Mouse (Mus musculus) kidney, embryonic 16.5 days (tissue): ENCODE data around the gene Nop9. TPM values are rescaled to one million over a fixed set of nuclear protein-coding genes. Genes with fewer than 3 reads are reported as not detected.
A peak's percentile ranks its signal among the peaks of the same experiment; 100 is the strongest.
"Not testable (repeated sequence)": the region's sequence is repeated elsewhere in the genome, so short reads cannot be mapped to it uniquely, and the experiment has no call there.

Source experiments
- ATAC-seq: fragments of 200-750 bp; cut with Nextera tagmentation; 2 replicates; pipeline ENCODE4 v1.8.0; 2017; ENCODE audit warnings: moderate TSS enrichment; ENCODE audit not compliant: low FRiP score, low TSS enrichment
- H3K27ac ChIP-seq: fragments of 300-500 bp; sonication (generic); 2 replicates; pipeline ENCODE4 v1.5.1; 2014; ENCODE audit warnings: low read length
- H3K27me3 ChIP-seq: fragments of 300-500 bp; sonication (generic); 2 replicates; pipeline ENCODE4 v1.6.1; 2014; ENCODE audit warnings: low read length, control low read depth, mixed read lengths; ENCODE audit not compliant: insufficient read depth
- H3K36me3 ChIP-seq: fragments of 300-500 bp; sonication (generic); 2 replicates; pipeline ENCODE4 v1.6.1; 2014; ENCODE audit warnings: low read length, control low read depth, mixed read lengths; ENCODE audit not compliant: insufficient read depth
- H3K4me1 ChIP-seq: fragments of 300-500 bp; sonication (generic); 2 replicates; pipeline ENCODE4 v1.6.1; 2014; ENCODE audit warnings: low read length, control low read depth, mixed read lengths; ENCODE audit not compliant: insufficient read depth
- H3K4me2 ChIP-seq: fragments of 300-500 bp; sonication (generic); replicated peaks from 2 replicates; pipeline ENCODE4 v1.6.1; 2014; ENCODE audit warnings: low read depth, low read length
- H3K4me3 ChIP-seq: fragments of 300-500 bp; sonication (generic); 2 replicates; pipeline ENCODE4 v1.5.1; 2014; ENCODE audit warnings: mild to moderate bottlenecking, low read length
- H3K9ac ChIP-seq: fragments of 300-500 bp; sonication (generic); replicated peaks from 2 replicates; pipeline ENCODE4 v1.6.1; 2014; ENCODE audit warnings: low read length
- H3K9me3 ChIP-seq: fragments of 300-500 bp; sonication (generic); 2 replicates; pipeline ENCODE4 v1.6.1; 2016; ENCODE audit warnings: low read length, control low read depth
- WGBS: fragments of 180-500 bp; shearing (Covaris S2); extraction: QIAGEN DNeasy Blood & Tissue Kit; methylation state at CpG from one replicate; pipeline ENCODE4 v1.1.7; 2014; 5-methylcytosine and 5-hydroxymethylcytosine counted together
- polyA plus RNA-seq: library from polyadenylated mRNA; unstranded; fragments of >200 nt; fragmentation: Nextera tagmentation; extraction: Ambion mirVana; gene quantifications from 2 replicates; pipeline ENCODE4 v1.2.1, GENCODE M21; 2015

Gene Nop9
- polyA plus RNA-seq, 1 experiment from 2014 or later = 41.9 TPM

DNA sequence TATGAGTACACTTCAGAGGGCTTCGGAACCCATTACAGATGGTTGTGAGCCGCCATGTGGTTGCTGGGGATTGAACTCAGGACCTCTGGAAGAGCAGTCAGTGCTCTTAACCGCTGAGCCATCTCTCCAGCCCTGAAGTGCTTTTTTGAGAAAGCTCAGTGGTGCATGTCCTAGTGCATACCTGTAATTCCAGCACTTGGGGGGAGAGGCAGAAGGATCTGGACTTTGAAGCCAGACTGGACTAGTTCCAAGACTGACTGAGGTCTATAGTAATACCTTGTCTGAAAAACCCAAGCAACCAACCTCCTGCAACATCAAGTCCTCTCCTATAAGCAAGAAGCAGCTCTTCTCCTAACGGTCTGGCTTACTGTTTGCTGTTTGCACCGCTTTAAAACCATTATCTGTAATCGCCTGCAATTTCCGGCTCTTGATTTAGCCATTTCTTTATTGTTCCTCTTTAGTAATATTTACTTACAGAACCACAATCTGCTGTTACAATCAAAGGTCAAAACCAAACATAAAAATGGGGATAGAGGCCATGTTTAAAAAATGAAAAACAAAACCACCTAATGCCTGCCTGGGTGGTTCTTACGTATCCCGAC, 8.3 kb upstream of the Nop9 start:
- H3K4me2 ChIP-seq = no peak overlapping the region
- WGBS = 80% methylated on average over 9 of the region's 9 CpGs
- H3K9me3 ChIP-seq = no peaks in the 10 kb centered on the region
- H3K36me3 ChIP-seq = peaks cover 28% of the 10 kb centered on the region
- no peak overlapping the region for H3K4me3 ChIP-seq
- no peak overlapping the region for H3K9ac ChIP-seq
- H3K27ac ChIP-seq = no peak overlapping the region
- H3K4me1 ChIP-seq = 0 out of 2 replicates have a peak, but pooled peaks cover 7% of the 10 kb centered on the region
- no peaks in the 10 kb centered on the region for H3K27me3 ChIP-seq
- peak; percentile 77 for ATAC-seq

GRCm38 (mm10) chr14:55743711-55744110, 1.8 kb upstream of the Nop9 start:
- peak; percentile 76 for ATAC-seq
- no peaks in the 10 kb centered on the region for H3K9me3 ChIP-seq
- no peaks in the 10 kb centered on the region for H3K27me3 ChIP-seq
- 0 out of 2 replicates have a peak overlapping the region, but pooled peaks have one; percentile 14 for H3K4me3 ChIP-seq
- peak overlapping the region; percentile 39 for H3K4me2 ChIP-seq
- no peak overlapping the region for H3K27ac ChIP-seq
- H3K4me1 ChIP-seq = peaks cover 29% of the 10 kb centered on the region
- H3K36me3 ChIP-seq = peaks cover 16% of the 10 kb centered on the region
- WGBS = 13% methylated on average over 10 of the region's 10 CpGs
- peak overlapping the region; percentile 52 for H3K9ac ChIP-seq

DNA sequence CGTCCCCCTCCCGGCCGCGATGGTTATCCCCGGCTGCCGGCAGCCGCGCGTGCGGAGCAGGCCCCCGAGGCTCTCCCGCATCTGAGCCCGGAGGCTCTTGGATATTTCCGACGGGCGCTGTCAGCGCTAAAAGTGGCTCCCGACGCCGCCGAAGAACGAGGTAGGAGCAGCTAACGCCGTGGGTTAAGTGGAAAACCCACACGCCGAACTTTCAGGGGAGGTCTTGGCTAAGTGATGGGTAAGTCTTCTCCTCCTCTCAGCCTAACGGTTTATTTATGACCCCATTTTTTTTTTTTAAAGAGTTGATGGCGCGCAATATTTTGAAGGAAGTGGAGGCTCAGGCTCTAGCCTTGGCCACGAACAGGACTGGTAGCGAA, 356 bp downstream of the Nop9 start:
- Histone ChIP-seq H3K27ac (peak overlapping the region; percentile 41; the same call in 1 of the 2 replicates), H3K9ac (peak overlapping the region; percentile 81), H3K4me3 (peak overlapping the region; percentile 90), H3K27me3 (no peaks in the 10 kb centered on the region), H3K9me3 (no peaks in the 10 kb centered on the region), H3K4me1 (peaks cover 29% of the 10 kb centered on the region), H3K36me3 (peaks cover 17% of the 10 kb centered on the region), H3K4me2 (peak overlapping the region; percentile 98)
- under 1% methylated on average over 31 of the region's 31 CpGs for WGBS
- no peak for ATAC-seq

DNA sequence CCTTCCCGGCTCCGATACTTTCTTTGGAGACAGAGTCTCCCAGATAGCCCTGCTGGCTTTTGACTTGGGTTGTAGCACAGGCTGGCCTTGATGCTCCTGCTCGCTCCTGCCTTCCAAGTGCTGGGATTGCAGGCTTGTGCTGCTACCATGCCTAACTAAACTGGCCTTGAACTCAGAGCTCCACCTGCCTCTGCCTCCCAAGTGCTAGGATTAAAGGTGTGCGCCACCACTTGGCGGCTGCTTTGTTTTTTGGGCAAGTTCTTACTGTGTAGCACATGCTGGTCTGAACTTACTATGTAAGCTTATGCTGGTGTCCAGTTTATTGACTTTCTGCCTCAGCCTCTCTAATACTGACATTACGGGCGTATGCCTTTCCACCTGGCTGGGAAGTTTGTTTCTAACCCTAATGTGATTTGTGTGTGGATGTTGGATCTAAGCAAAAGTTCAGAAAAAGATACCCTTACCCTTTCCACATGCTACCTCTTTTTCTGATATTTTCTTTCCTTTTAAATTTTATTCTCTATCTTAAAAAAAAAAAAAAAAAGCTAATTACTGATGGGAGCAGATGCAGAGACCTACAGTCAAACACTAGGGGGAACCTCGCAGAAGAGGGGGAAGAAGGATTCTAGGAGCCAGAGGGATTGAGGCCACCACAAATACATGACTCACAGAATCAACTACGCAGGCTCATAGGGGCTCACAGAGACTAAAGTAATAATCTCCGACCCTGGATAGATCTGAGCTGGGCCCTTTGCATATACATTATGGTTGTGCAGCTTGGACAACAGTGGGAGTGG, 1.8 kb downstream of the Nop9 start:
- no peaks in the 10 kb centered on the region for H3K9me3 ChIP-seq
- no peaks in the 10 kb centered on the region for H3K27me3 ChIP-seq
- H3K36me3 ChIP-seq = peaks cover 31% of the 10 kb centered on the region
- H3K9ac ChIP-seq = no peak overlapping the region
- no peak overlapping the region for H3K27ac ChIP-seq
- ATAC-seq = no peak
- H3K4me3 ChIP-seq = no peak overlapping the region
- H3K4me1 ChIP-seq = peaks cover 29% of the 10 kb centered on the region
- peak overlapping the region; percentile 98 for H3K4me2 ChIP-seq
- WGBS = 93% methylated on average over 10 of the region's 10 CpGs

GRCm38 (mm10) chr14:55757566-55757965, 12.1 kb downstream of the Nop9 start:
- peaks cover 9% of the 10 kb centered on the region for H3K27me3 ChIP-seq
- peak overlapping the region; percentile 9; the same call in 1 of the 2 replicates for H3K4me3 ChIP-seq
- H3K4me1 ChIP-seq = peaks cover 17% of the 10 kb centered on the region
- peaks cover 37% of the 10 kb centered on the region for H3K36me3 ChIP-seq
- 86% methylated on average over 6 of the region's 6 CpGs for WGBS
- H3K27ac ChIP-seq = peak overlapping the region; percentile 36; the same call in 1 of the 2 replicates
- H3K9ac ChIP-seq = peak overlapping the region; percentile 34
- no peak for ATAC-seq
- no peaks in the 10 kb centered on the region for H3K9me3 ChIP-seq
- H3K4me2 ChIP-seq = peak overlapping the region; percentile 27

- Histone ChIP-seq H3K27me3 (peaks cover 9% of the 10 kb centered on the region), H3K4me3 (peak within 1 kb of the TSS; percentile 16), H3K27ac (peak within 1 kb of the TSS; percentile 69; the same call in 1 of the 2 replicates), H3K36me3 (peaks cover 29% of the 10 kb centered on the region), H3K9ac (peak within 1 kb of the TSS; percentile 34), H3K9me3 (no peaks in the 10 kb centered on the region), H3K4me2 (peak within 1 kb of the TSS; percentile 36), H3K4me1 (peaks cover 24% of the 10 kb centered on the region)
- ATAC-seq = peak; percentile 61
- WGBS = 13% methylated on average over 8 of the region's 8 CpGs
Observed at GRCm38 (mm10) chr14:55758363-55758784, 12.9 kb downstream of the Nop9 start, which contains the start of gene Cideb. Gene Cideb (minus strand): TSS chr14:55758458.

GRCm38 (mm10) chr14:55760156-55760555, 14.7 kb downstream of the Nop9 start:
- 2% methylated on average over 5 of the region's 6 CpGs for WGBS
- H3K4me3 ChIP-seq = peak overlapping the region; percentile 27

GRCm38 (mm10) chr14:55761163-55761562, 15.7 kb downstream of the Nop9 start, which contains the start of gene Ltb4r2:
Gene Ltb4r2 (plus strand): TSS chr14:55761428.
- peaks cover 24% of the 10 kb centered on the region for H3K4me1 ChIP-seq
- peak within 1 kb of the TSS; percentile 83 for H3K9ac ChIP-seq
- H3K9me3 ChIP-seq = no peaks in the 10 kb centered on the region
- H3K36me3 ChIP-seq = peaks cover 1% of the 10 kb centered on the region; the same call in 1 of the 2 replicates
- ATAC-seq = no peak
- H3K4me2 ChIP-seq = peak within 1 kb of the TSS; percentile 99
- peak within 1 kb of the TSS; percentile 60 for H3K4me3 ChIP-seq
- H3K27ac ChIP-seq = no peak within 1 kb of the TSS
- 82% methylated on average over 6 of the region's 6 CpGs for WGBS
- peaks cover 26% of the 10 kb centered on the region for H3K27me3 ChIP-seq

More at GRCm38 (mm10) chr14:55760156-55760555, 14.7 kb downstream of the Nop9 start:
- peaks cover 24% of the 10 kb centered on the region for H3K4me1 ChIP-seq
- not testable (repeated sequence) for H3K9me3 ChIP-seq, H3K27ac ChIP-seq
- H3K9ac ChIP-seq = peak overlapping the region; percentile 56
- peak overlapping the region; percentile 48 for H3K4me2 ChIP-seq
- peaks cover 19% of the 10 kb centered on the region for H3K27me3 ChIP-seq
- ATAC-seq = peak; percentile 10
- H3K36me3 ChIP-seq = peaks cover 11% of the 10 kb centered on the region

GRCm38 (mm10) chr14:55762001-55762821, 16.7 kb downstream of the Nop9 start:
- Histone ChIP-seq H3K4me1 (peaks cover 24% of the 10 kb centered on the region), H3K27ac (peak overlapping the region; percentile 65), H3K27me3 (peaks cover 35% of the 10 kb centered on the region), H3K9ac (peak overlapping the region; percentile 83), H3K4me3 (peak overlapping the region; percentile 60), H3K9me3 (no peaks in the 10 kb centered on the region), H3K36me3 (no peaks in the 10 kb centered on the region), H3K4me2 (peak overlapping the region; percentile 99)
- under 1% methylated on average over 77 of the region's 77 CpGs for WGBS
- ATAC-seq = peak; percentile 53
